Mouse (Mus musculus) stomach, embryonic 15.5 days (tissue): ENCODE results near the gene Btg1. TPM values are rescaled to one million over a fixed set of nuclear protein-coding genes. Genes with fewer than 3 reads are reported as not detected.

Source experiments
- ATAC-seq: fragments of 200-750 bp; cut with Nextera tagmentation; 2 replicates; pipeline ENCODE4 v1.8.0; 2017; ENCODE audit warnings: low read depth, moderate number of reproducible peaks, moderate TSS enrichment; ENCODE audit not compliant: insufficient read depth, low FRiP score
- H3K27ac ChIP-seq: fragments of 300-500 bp; sonication (generic); 2 replicates; pipeline ENCODE4 v1.5.1; 2015; ENCODE audit warnings: mild to moderate bottlenecking, inconsistent platforms
- H3K27me3 ChIP-seq: fragments of 300-500 bp; sonication (generic); replicated peaks from 2 replicates; pipeline ENCODE4 v1.6.1; 2015; ENCODE audit warnings: inconsistent platforms
- H3K36me3 ChIP-seq: fragments of 300-500 bp; sonication (generic); 2 replicates; pipeline ENCODE4 v1.6.1; 2015; ENCODE audit warnings: inconsistent platforms
- H3K4me1 ChIP-seq: fragments of 300-500 bp; sonication (generic); 2 replicates; pipeline ENCODE4 v1.6.1; 2015; ENCODE audit warnings: inconsistent platforms
- H3K4me2 ChIP-seq: fragments of 300-500 bp; sonication (generic); 2 replicates; pipeline ENCODE4 v1.6.1; 2015; ENCODE audit warnings: mild to moderate bottlenecking, inconsistent platforms
- H3K4me3 ChIP-seq: fragments of 300-500 bp; sonication (generic); replicated peaks from 2 replicates; pipeline ENCODE4 v1.5.1; 2015; ENCODE audit warnings: inconsistent platforms
- H3K9ac ChIP-seq: fragments of 300-500 bp; sonication (generic); 2 replicates; pipeline ENCODE4 v1.6.1; 2015; ENCODE audit warnings: inconsistent platforms
- H3K9me3 ChIP-seq: fragments of 300-500 bp; sonication (generic); 2 replicates; pipeline ENCODE4 v1.6.1; 2016; ENCODE audit warnings: inconsistent platforms
- WGBS: fragments of 180-500 bp; shearing (Covaris S2); methylation state at CpG from one replicate; pipeline ENCODE4 v1.1.7; 2015; 5-methylcytosine and 5-hydroxymethylcytosine counted together
- polyA plus RNA-seq: library from polyadenylated mRNA; unstranded; fragments of >200 nt; fragmentation: Nextera tagmentation; extraction: Ambion mirVana; gene quantifications from 2 replicates; pipeline ENCODE4 v1.2.1, GENCODE M21; 2015

The Btg1 gene
- polyA plus RNA-seq, 1 experiment from 2014 or later, result 62.3 TPM

DNA sequence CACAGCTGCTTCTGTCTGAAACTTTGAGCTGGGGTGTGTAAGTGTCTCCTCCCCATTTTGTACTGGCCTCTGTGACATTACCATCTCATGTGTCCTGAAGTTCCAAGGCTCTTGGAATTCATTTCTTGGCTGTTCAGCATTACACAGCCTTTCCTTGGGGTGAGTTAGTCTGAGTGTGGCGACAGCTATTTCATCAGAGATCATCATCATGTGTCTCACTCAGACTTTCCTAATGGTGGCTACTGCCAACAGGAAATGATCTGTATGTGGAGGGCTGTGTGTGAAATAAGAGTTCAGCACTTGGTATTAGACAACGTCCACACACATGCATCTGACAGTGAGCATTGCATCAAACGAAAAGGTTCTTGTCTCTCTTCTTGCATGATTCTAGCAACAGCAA is 39.4 kb downstream of the Btg1 start:
- Histone ChIP-seq H3K9ac (no peak overlapping the region), H3K27ac (no peak overlapping the region), H3K27me3 (no peaks in the 10 kb centered on the region), H3K4me2 (no peak overlapping the region), H3K4me3 (no peak overlapping the region), H3K36me3 (no peaks in the 10 kb centered on the region), H3K4me1 (no peaks in the 10 kb centered on the region; the same call in 1 of the 2 replicates), H3K9me3 (no peaks in the 10 kb centered on the region)
- no peak for ATAC-seq
- 68% methylated on average over 3 of the region's 3 CpGs for WGBS

DNA sequence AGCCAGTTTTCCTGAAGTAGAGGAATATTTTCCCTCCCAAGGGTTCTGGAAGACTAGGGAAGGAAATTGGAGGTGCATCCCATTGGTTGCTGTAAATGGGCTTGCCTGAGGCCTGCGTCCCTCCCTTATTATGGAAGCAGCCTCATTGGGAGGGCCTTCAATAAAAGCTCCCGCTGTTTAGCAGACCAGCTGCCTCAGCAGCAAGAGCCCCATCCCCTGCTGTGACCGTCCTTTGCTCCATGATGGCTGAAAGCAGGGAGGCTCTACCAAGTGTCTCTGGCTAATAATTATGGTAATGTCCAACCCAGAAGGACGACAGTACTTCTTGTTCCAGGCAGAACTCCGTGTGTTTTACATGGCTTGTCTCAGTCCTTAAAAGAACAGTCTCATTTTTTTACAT is 42.1 kb downstream of the Btg1 start:
- Histone ChIP-seq H3K9me3 (no peaks in the 10 kb centered on the region), H3K4me2 (no peak overlapping the region), H3K36me3 (no peaks in the 10 kb centered on the region), H3K27me3 (no peaks in the 10 kb centered on the region), H3K4me3 (no peak overlapping the region), H3K4me1 (no peaks in the 10 kb centered on the region; the same call in 1 of the 2 replicates), H3K9ac (no peak overlapping the region), H3K27ac (no peak overlapping the region)
- no peak for ATAC-seq
- 38% methylated on average over 5 of the region's 5 CpGs for WGBS

DNA sequence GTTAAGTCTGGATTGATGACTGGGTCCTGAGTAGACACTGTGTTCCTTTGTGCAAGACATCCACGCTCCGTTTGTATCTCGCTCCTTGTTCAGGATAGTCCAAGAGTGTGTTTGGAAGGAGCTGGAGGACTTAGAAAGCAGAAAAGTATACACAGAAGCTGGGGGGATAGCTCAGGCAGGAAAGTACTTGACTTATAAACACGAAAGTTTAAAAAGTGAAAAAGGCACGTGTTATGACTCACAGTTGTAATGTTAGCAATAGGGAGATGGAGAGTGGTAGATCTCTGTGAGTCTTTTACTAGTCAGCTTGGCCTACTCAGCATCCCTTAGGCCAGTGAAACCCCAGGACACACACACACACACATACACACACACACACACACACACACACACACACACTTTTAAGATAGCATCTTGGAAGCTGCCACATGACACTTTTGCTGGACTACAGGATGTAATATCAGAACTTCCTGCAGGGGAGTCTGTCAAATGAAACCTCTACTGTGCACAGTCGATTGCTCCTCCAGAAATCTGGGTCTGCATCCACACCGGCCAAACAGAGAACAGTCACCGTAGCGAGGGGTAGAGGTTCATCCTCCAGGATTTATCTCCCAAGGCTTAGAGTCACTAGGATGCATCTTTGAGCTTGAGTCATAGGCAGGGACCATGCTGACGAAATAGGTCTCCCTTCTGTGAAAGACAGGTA is 43.6 kb downstream of the Btg1 start:
- Histone ChIP-seq H3K36me3 (no peaks in the 10 kb centered on the region), H3K4me1 (no peaks in the 10 kb centered on the region; the same call in 1 of the 2 replicates), H3K27me3 (no peaks in the 10 kb centered on the region), H3K27ac (no peak overlapping the region), H3K9ac (no peak overlapping the region), H3K9me3 (no peaks in the 10 kb centered on the region), H3K4me3 (no peak overlapping the region), H3K4me2 (no peak overlapping the region)
- 70% methylated on average over 10 of the region's 10 CpGs for WGBS
- no peak for ATAC-seq

DNA sequence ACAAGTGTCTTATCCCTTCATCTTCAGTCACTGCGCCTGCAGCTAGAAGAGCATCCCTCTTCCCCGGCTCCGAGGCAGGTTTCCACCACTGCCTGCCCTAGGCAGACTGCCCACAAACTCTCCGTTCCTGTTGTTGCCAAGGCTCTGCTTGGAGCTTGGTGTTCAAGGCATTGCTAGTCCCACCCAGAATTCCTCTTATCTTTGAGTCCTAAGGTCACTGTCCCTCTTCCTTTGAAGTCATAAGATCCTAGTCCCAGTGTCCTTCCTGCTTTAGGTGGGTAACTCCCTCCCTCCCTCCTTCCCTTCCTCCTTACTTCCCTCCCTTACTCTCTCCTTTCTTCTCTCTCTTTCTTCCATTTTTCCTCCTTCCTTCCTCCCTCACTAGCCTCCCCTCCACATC is 46.2 kb downstream of the Btg1 start:
- Histone ChIP-seq H3K9me3 (no peaks in the 10 kb centered on the region), H3K4me1 (no peaks in the 10 kb centered on the region), H3K27ac (no peak overlapping the region), H3K4me2 (no peak overlapping the region), H3K27me3 (no peaks in the 10 kb centered on the region), H3K4me3 (no peak overlapping the region), H3K9ac (no peak overlapping the region), H3K36me3 (no peaks in the 10 kb centered on the region)
- 83% methylated on average over 4 of the region's 4 CpGs for WGBS
- no peak for ATAC-seq

DNA sequence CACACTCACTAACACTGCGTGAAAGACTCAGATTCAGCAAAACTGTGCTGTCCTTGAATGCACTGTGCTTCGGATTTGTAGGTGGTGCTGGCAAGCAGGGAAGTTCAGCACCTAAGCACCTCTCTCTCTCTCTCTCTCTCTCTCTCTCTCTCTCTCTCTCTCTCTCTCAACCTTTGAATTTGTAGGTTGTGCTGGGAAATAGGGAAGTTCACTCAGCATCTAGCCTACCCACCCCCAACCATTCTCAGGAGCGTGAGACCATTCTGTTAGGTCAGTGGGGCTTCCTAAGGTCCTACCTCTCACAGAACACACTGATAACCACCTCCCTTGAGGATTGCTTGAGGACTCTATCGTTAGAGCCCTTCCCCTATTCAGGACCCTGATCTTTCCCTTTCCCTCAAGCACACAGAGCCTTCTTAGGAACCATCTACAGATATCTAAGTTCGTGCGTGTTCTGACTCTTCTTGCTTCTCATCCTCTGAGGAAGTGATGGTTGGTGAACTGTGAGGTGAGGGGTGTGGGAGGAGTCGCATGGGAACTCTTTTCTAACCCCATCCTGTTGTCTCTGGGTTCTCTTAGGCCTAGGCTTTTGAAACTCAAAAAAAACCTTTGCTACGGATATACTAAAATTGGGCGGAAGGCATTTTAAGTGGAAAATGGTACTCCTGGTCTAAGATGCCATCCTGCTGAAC is 47.1 kb downstream of the Btg1 start:
- H3K4me2 ChIP-seq, result no peak overlapping the region
- H3K36me3 ChIP-seq, result no peaks in the 10 kb centered on the region
- H3K9ac ChIP-seq, result no peak overlapping the region
- no peak overlapping the region for H3K4me3 ChIP-seq
- ATAC-seq, result no peak
- no peaks in the 10 kb centered on the region for H3K9me3 ChIP-seq
- no peaks in the 10 kb centered on the region for H3K27me3 ChIP-seq
- WGBS, result 83% methylated on average over 9 of the region's 9 CpGs
- no peaks in the 10 kb centered on the region for H3K4me1 ChIP-seq
- no peak overlapping the region for H3K27ac ChIP-seq
